8 mouse cellular contexts compared by ENCODE assay signal in genomic region chr19:46875790-46876189, GRCm38 (mm10).
DNase-seq lines count a peak whose midpoint lies in the region; ATAC-seq lines count a peak whose summit lies in the region.

No protein-coding gene starts in this region.

- no peaks in the 10 kb centered on the region for H3K4me1 ChIP-seq in hindbrain, embryonic 13.5 days (replicated peaks)

- H3K36me3 ChIP-seq in hindbrain, embryonic 13.5 days: peaks cover 21% of the 10 kb centered on the region

- peak; percentile 75 for DNase-seq in MEL-GATA-1-ER (ENCODE audit: extremely low read depth, low read depth)
- peak; percentile 79 for DNase-seq in cerebellum, adult 11 months
- peak; percentile 72 for DNase-seq in forelimb bud, embryonic 11.5 days (ENCODE audit: low read depth, low spot score)
- peak; percentile 82 to 98 for DNase-seq in layer of hippocampus, postnatal 25 days (ENCODE audit: extremely low spot score in 1 of 2, low spot score in 1 of 2)
- peak; percentile 73 to 87 for DNase-seq in lung, postnatal 4 days
- DNase-seq in right cerebral cortex, adult 18-20 months: peak; percentile 84
- peak; percentile 79 for DNase-seq in urinary bladder, adult 2 months (ENCODE audit: low spot score)

- H3K27me3 ChIP-seq in hindbrain, embryonic 13.5 days: no peaks in the 10 kb centered on the region

- ATAC-seq in hindbrain, embryonic 13.5 days (ENCODE audit: low FRiP score): peak; percentile 36; the same call in 1 of the 2 replicates

- H3K9me3 ChIP-seq in hindbrain, embryonic 13.5 days: no peaks in the 10 kb centered on the region

- H3K9ac ChIP-seq in hindbrain, embryonic 13.5 days: no peak overlapping the region

- no peak overlapping the region for H3K4me3 ChIP-seq in hindbrain, embryonic 13.5 days

- 41% methylated on average over 12 of the region's 12 CpGs for WGBS in hindbrain, embryonic 13.5 days

- H3K27ac ChIP-seq in hindbrain, embryonic 13.5 days: no peak overlapping the region

- H3K4me2 ChIP-seq in hindbrain, embryonic 13.5 days: no peak overlapping the region
